Mouse (Mus musculus) embryonic fibroblast, embryonic 13.5 days (primary cell): ENCODE data around the gene Vmn1r14. TPM values are rescaled to one million over a fixed set of nuclear protein-coding genes. Genes with fewer than 3 reads are reported as not detected.
"Not testable (repeated sequence)": the region's sequence is repeated elsewhere in the genome, so short reads cannot be mapped to it uniquely, and the experiment has no call there.

ENCODE experiments used
- H3K27ac ChIP-seq: 2 replicates; pipeline ENCODE4 v1.5.1; 2012; ENCODE audit warnings: low read length, control low read depth, inconsistent platforms; ENCODE audit not compliant: insufficient read depth
- H3K4me1 ChIP-seq: 2 replicates; pipeline ENCODE4 v1.6.1; 2011; ENCODE audit warnings: low read length; ENCODE audit not compliant: control insufficient read depth, insufficient read depth
- H3K4me3 ChIP-seq: 2 replicates; pipeline ENCODE4 v1.5.1; 2011; ENCODE audit warnings: mild to moderate bottlenecking, control low read depth, low read length; ENCODE audit not compliant: insufficient read depth
- CTCF ChIP-seq: IDR thresholded peaks from 2 replicates; pipeline ENCODE4 v1.5.1; 2011; ENCODE audit warnings: mild to moderate bottlenecking, control low read depth, low read length, moderate library complexity, borderline replicate concordance; ENCODE audit not compliant: insufficient read depth
- POLR2A ChIP-seq: IDR thresholded peaks from 2 replicates; pipeline ENCODE4 v1.6.1; 2011; ENCODE audit warnings: low read depth, mild to moderate bottlenecking, control low read depth, low read length, moderate library complexity
- polyA plus RNA-seq: library from polyadenylated mRNA; stranded (reverse); fragments of >200 nt; gene quantifications from 2 replicates; pipeline ENCODE4 v1.2.4, GENCODE M21; 2011; ENCODE audit warnings: low read depth; ENCODE audit not compliant: missing spikeins, insufficient read length

Vmn1r14 gene
- polyA plus RNA-seq = not detected in 2 replicates

DNA sequence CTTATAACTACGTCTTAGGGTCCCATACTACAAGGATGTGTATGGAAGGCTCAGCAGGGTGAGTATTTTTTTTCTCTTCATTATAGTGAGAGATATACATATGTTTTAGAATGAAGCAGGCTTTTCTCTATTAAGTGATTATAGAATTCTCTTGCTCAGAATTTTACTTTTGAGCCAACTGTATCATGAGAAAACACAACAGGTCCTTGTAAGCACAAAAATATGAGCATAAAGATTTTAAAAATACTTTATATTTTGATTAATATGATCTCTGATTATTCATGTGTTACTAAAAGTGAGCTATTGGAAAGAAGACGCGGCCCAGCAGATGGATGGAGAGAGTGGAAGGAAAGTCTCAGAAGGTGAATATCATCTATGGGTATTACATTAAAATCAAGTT lies at the start of gene Vmn1r14:
Gene Vmn1r14, plus strand, starts transcription at position 301 of the 400 bp plus-strand sequence.
- TF ChIP-seq CTCF (no peak), POLR2A (no peak)
- Histone ChIP-seq H3K4me3 (no peak within 1 kb of the TSS), H3K4me1 (no peaks in the 10 kb centered on the region), H3K27ac (no peak within 1 kb of the TSS)

- H3K4me3 ChIP-seq, H3K27ac ChIP-seq, H3K4me1 ChIP-seq: not testable (repeated sequence)
These were observed 41.5 kb upstream of the Vmn1r14 start for GRCm38 (mm10) chr6:57190016-57190415.

DNA sequence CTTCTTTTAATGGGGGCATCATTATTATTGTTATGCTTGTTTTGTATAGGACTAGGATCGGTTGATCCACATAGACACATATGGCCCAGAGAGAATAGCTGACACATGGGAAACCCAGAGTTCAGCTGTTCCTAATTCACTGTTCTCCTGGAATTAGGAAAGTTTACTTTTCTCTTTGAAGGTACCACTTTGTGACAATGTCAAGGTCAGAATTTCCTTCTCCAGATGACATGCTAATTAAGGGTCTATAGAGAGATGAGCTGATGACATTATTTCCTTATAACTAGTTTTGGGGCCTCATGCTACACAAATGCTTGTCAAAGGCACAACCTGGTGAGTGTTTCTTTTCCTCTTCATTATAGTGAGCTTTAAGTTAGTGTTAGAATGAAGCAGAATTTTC lies 28.5 kb upstream of the Vmn1r14 start, which contains the start of gene Vmn1r13:
Gene Vmn1r13, plus strand, starts transcription at position 301 of the 400 bp plus-strand sequence.
- H3K4me3 ChIP-seq, H3K4me1 ChIP-seq, H3K27ac ChIP-seq: not testable (repeated sequence)

- TF ChIP-seq CTCF (no peak), POLR2A (no peak)
- H3K27ac ChIP-seq = no peak within 1 kb of the TSS
- no peak within 1 kb of the TSS for H3K4me3 ChIP-seq
- H3K4me1 ChIP-seq = no peaks in the 10 kb centered on the region
These were observed 26.2 kb downstream of the Vmn1r14 start, which contains the start of gene Vmn1r15 for GRCm38 (mm10) chr6:57257652-57258051. Gene Vmn1r15, plus strand, starts transcription at chr6:57257952.

DNA sequence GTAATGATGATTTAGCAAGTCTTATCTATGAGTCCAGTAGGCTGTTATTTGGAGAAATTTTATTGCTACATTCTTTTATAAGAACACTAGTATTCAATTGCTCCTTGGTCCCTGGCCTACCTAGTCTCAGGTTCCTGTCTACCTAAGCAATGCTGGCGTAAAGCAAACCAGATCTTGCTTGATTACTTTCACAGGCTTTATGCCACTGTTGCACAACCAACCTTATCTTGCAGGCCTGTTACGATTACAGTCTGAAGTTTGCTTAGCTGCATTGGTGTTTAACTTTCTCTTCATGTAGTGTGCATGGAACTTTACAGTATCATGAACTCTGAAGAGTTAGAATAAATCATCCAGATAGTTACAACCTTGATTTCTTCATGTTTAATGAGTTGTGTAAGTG lies 29.5 kb downstream of the Vmn1r14 start:
- H3K27ac ChIP-seq = no peak overlapping the region
- no peaks in the 10 kb centered on the region for H3K4me1 ChIP-seq
- TF ChIP-seq POLR2A (no peak), CTCF (no peak)
- H3K4me3 ChIP-seq = no peak overlapping the region

GRCm38 (mm10) chr6:57271881-57272280 lies 40.4 kb downstream of the Vmn1r14 start:
- H3K4me1 ChIP-seq = no peaks in the 10 kb centered on the region
- TF ChIP-seq CTCF (no peak), POLR2A (no peak)
- H3K27ac ChIP-seq = no peak overlapping the region
- H3K4me3 ChIP-seq = no peak overlapping the region

GRCm38 (mm10) chr6:57272517-57272916 lies 41.0 kb downstream of the Vmn1r14 start:
- no peaks in the 10 kb centered on the region for H3K4me1 ChIP-seq
- no peak overlapping the region for H3K4me3 ChIP-seq
- TF ChIP-seq POLR2A = no peak
- no peak for TF ChIP-seq CTCF
- H3K27ac ChIP-seq = no peak overlapping the region

- no peak for TF ChIP-seq CTCF
- TF ChIP-seq POLR2A = no peak
- Histone ChIP-seq H3K4me1 (no peaks in the 10 kb centered on the region), H3K4me3 (no peak overlapping the region), H3K27ac (no peak overlapping the region)
These were observed 47.5 kb downstream of the Vmn1r14 start for GRCm38 (mm10) chr6:57278952-57279351.

Other genes starting within 250 kb of the Vmn1r14 start
- gene Vmn1r6, start 234.4 kb upstream of the Vmn1r14 start, polyA plus RNA-seq = not detected in 2 replicates
- gene Vmn1r7, start 206.4 kb upstream of the Vmn1r14 start, polyA plus RNA-seq = not detected in 2 replicates
- gene Vmn1r8, start 199.4 kb upstream of the Vmn1r14 start, polyA plus RNA-seq = not detected in 2 replicates
- not detected in 2 replicates for gene Vmn1r9, start 164.9 kb upstream of the Vmn1r14 start, polyA plus RNA-seq
- gene Vmn1r10, start 122.2 kb upstream of the Vmn1r14 start, polyA plus RNA-seq = not detected in 2 replicates
- not detected in 2 replicates for gene Vmn1r11, start 98.2 kb upstream of the Vmn1r14 start, polyA plus RNA-seq
- gene Vmn1r12, start 74.8 kb upstream of the Vmn1r14 start, polyA plus RNA-seq = not detected in 2 replicates
- 0.63 and 3.1 TPM in 2 replicates for gene Vmn1r13, start 28.4 kb upstream of the Vmn1r14 start, polyA plus RNA-seq
- gene Vmn1r15, start 26.3 kb downstream of the Vmn1r14 start, polyA plus RNA-seq = not detected in 2 replicates
- gene Vmn1r16, start 97.8 kb downstream of the Vmn1r14 start, polyA plus RNA-seq = not detected in 2 replicates
- gene Vmn1r17, start 132.0 kb downstream of the Vmn1r14 start, polyA plus RNA-seq = not detected in 2 replicates
- gene Vmn1r18, start 164.1 kb downstream of the Vmn1r14 start, polyA plus RNA-seq = not detected in 2 replicates
- not detected in 2 replicates for gene Vmn1r19, start 172.1 kb downstream of the Vmn1r14 start, polyA plus RNA-seq
- not detected in 2 replicates for gene Vmn1r20, start 197.2 kb downstream of the Vmn1r14 start, polyA plus RNA-seq